Mouse (Mus musculus): ENCODE measurements at regions not wholly inside any gene's neighbourhood (a gene's known extent, or its start where the extent isn't known, plus 50 kb on each side); places are given as distances from the start of the nearest gene placed in this dataset.

GRCm38 (mm10) chr7:117853716-117854115 lies 262.3 kb downstream of the Rps15a start:
- no peak for DNase-seq
- H3K4me1 ChIP-seq (replicated peaks; ENCODE audit: control insufficient read depth, insufficient read depth, low read length): no peaks in the 10 kb centered on the region
- WGBS: 92% methylated on average over 4 of the region's 4 CpGs
- no peak overlapping the region for H3K27ac ChIP-seq (ENCODE audit: control insufficient read depth, insufficient read depth, low read length)
- H3K27me3 ChIP-seq (ENCODE audit: control insufficient read depth, insufficient read depth, low read length): no peaks in the 10 kb centered on the region
- no peak for TF ChIP-seq CTCF (IDR thresholded peaks at IDR 0.05; ENCODE audit: borderline replicate concordance, control insufficient read depth, extremely low read depth, insufficient read depth, low read length, poor library complexity)
- H3K36me3 ChIP-seq (ENCODE audit: control insufficient read depth, insufficient read depth, low read length): no peaks in the 10 kb centered on the region
- no peak overlapping the region for H3K4me3 ChIP-seq (ENCODE audit: control insufficient read depth, insufficient read depth, low read length)

- Histone ChIP-seq H3K27ac (ENCODE audit: control insufficient read depth, insufficient read depth, low read length) (no peak overlapping the region), H3K36me3 (ENCODE audit: control insufficient read depth, insufficient read depth, low read length) (no peaks in the 10 kb centered on the region), H3K4me1 (replicated peaks; ENCODE audit: control insufficient read depth, insufficient read depth, low read length) (no peaks in the 10 kb centered on the region), H3K27me3 (ENCODE audit: control insufficient read depth, insufficient read depth, low read length) (no peaks in the 10 kb centered on the region), H3K4me3 (ENCODE audit: control insufficient read depth, insufficient read depth, low read length) (no peak overlapping the region)
- DNase-seq: no peak
- TF ChIP-seq POLR2A (IDR thresholded peaks at IDR 0.05; ENCODE audit: control insufficient read depth, extremely low read depth, insufficient read depth, low read length, poor library complexity): no peak
- TF ChIP-seq CTCF (IDR thresholded peaks at IDR 0.05; ENCODE audit: borderline replicate concordance, control insufficient read depth, extremely low read depth, insufficient read depth, low read length, poor library complexity): no peak
- 87% methylated on average over 2 of the region's 2 CpGs for WGBS
Observed at GRCm38 (mm10) chr7:117852866-117853265, 263.1 kb downstream of the Rps15a start.

GRCm38 (mm10) chr7:117850822-117851221 lies 265.2 kb downstream of the Rps15a start:
- Histone ChIP-seq H3K27ac (ENCODE audit: control insufficient read depth, insufficient read depth, low read length) (no peak overlapping the region), H3K27me3 (ENCODE audit: control insufficient read depth, insufficient read depth, low read length) (no peaks in the 10 kb centered on the region), H3K36me3 (ENCODE audit: control insufficient read depth, insufficient read depth, low read length) (no peaks in the 10 kb centered on the region), H3K4me1 (replicated peaks; ENCODE audit: control insufficient read depth, insufficient read depth, low read length) (no peaks in the 10 kb centered on the region), H3K4me3 (ENCODE audit: control insufficient read depth, insufficient read depth, low read length) (no peak overlapping the region)
- no peak for TF ChIP-seq CTCF (IDR thresholded peaks at IDR 0.05; ENCODE audit: borderline replicate concordance, control insufficient read depth, extremely low read depth, insufficient read depth, low read length, poor library complexity)
- TF ChIP-seq POLR2A (IDR thresholded peaks at IDR 0.05; ENCODE audit: control insufficient read depth, extremely low read depth, insufficient read depth, low read length, poor library complexity): no peak
- no peak for DNase-seq
- WGBS: 98% methylated on average over 6 of the region's 6 CpGs

- Histone ChIP-seq H3K27ac (ENCODE audit: control insufficient read depth, insufficient read depth, low read length) (no peak overlapping the region), H3K4me3 (ENCODE audit: control insufficient read depth, insufficient read depth, low read length) (no peak overlapping the region), H3K27me3 (ENCODE audit: control insufficient read depth, insufficient read depth, low read length) (no peaks in the 10 kb centered on the region), H3K36me3 (ENCODE audit: control insufficient read depth, insufficient read depth, low read length) (no peaks in the 10 kb centered on the region), H3K4me1 (replicated peaks; ENCODE audit: control insufficient read depth, insufficient read depth, low read length) (no peaks in the 10 kb centered on the region)
- WGBS: 95% methylated on average over 5 of the region's 5 CpGs
- DNase-seq: no peak
- TF ChIP-seq POLR2A (IDR thresholded peaks at IDR 0.05; ENCODE audit: control insufficient read depth, extremely low read depth, insufficient read depth, low read length, poor library complexity): no peak
- no peak for TF ChIP-seq CTCF (IDR thresholded peaks at IDR 0.05; ENCODE audit: borderline replicate concordance, control insufficient read depth, extremely low read depth, insufficient read depth, low read length, poor library complexity)
Observed at GRCm38 (mm10) chr7:117846041-117846440, 269.9 kb downstream of the Rps15a start.

GRCm38 (mm10) chr7:117842780-117843179 lies 273.2 kb downstream of the Rps15a start:
- 75% methylated on average over 5 of the region's 5 CpGs for WGBS

GRCm38 (mm10) chr7:117795035-117795434 lies 321.0 kb downstream of the Rps15a start:
- no peak overlapping the region for H3K4me3 ChIP-seq (ENCODE audit: control insufficient read depth, insufficient read depth, low read length)
- TF ChIP-seq CTCF (IDR thresholded peaks at IDR 0.05; ENCODE audit: borderline replicate concordance, control insufficient read depth, extremely low read depth, insufficient read depth, low read length, poor library complexity) (no peak), POLR2A (IDR thresholded peaks at IDR 0.05; ENCODE audit: control insufficient read depth, extremely low read depth, insufficient read depth, low read length, poor library complexity) (no peak)
- H3K27ac ChIP-seq (ENCODE audit: control insufficient read depth, insufficient read depth, low read length): no peak overlapping the region
- DNase-seq: no peak
- H3K27me3 ChIP-seq (ENCODE audit: control insufficient read depth, insufficient read depth, low read length): no peaks in the 10 kb centered on the region
- 17% methylated on average over 3 of the region's 3 CpGs for WGBS
- H3K4me1 ChIP-seq (replicated peaks; ENCODE audit: control insufficient read depth, insufficient read depth, low read length): no peaks in the 10 kb centered on the region
- H3K36me3 ChIP-seq (ENCODE audit: control insufficient read depth, insufficient read depth, low read length): no peaks in the 10 kb centered on the region

More at GRCm38 (mm10) chr7:117842780-117843179, 273.2 kb downstream of the Rps15a start:
- TF ChIP-seq POLR2A (IDR thresholded peaks at IDR 0.05; ENCODE audit: control insufficient read depth, extremely low read depth, insufficient read depth, low read length, poor library complexity) (no peak), CTCF (IDR thresholded peaks at IDR 0.05; ENCODE audit: borderline replicate concordance, control insufficient read depth, extremely low read depth, insufficient read depth, low read length, poor library complexity) (no peak)
- Histone ChIP-seq H3K36me3 (ENCODE audit: control insufficient read depth, insufficient read depth, low read length) (no peaks in the 10 kb centered on the region), H3K4me1 (replicated peaks; ENCODE audit: control insufficient read depth, insufficient read depth, low read length) (no peaks in the 10 kb centered on the region), H3K4me3 (ENCODE audit: control insufficient read depth, insufficient read depth, low read length) (no peak overlapping the region), H3K27me3 (ENCODE audit: control insufficient read depth, insufficient read depth, low read length) (no peaks in the 10 kb centered on the region), H3K27ac (ENCODE audit: control insufficient read depth, insufficient read depth, low read length) (no peak overlapping the region)
- DNase-seq: no peak

GRCm38 (mm10) chr7:117793991-117794390 lies 322.0 kb downstream of the Rps15a start:
- no peak for TF ChIP-seq POLR2A (IDR thresholded peaks at IDR 0.05; ENCODE audit: control insufficient read depth, extremely low read depth, insufficient read depth, low read length, poor library complexity)
- no peak for TF ChIP-seq CTCF (IDR thresholded peaks at IDR 0.05; ENCODE audit: borderline replicate concordance, control insufficient read depth, extremely low read depth, insufficient read depth, low read length, poor library complexity)

More at GRCm38 (mm10) chr7:117793991-117794390, 322.0 kb downstream of the Rps15a start:
- Histone ChIP-seq H3K4me1 (replicated peaks; ENCODE audit: control insufficient read depth, insufficient read depth, low read length) (no peaks in the 10 kb centered on the region), H3K27me3 (ENCODE audit: control insufficient read depth, insufficient read depth, low read length) (no peaks in the 10 kb centered on the region), H3K4me3 (ENCODE audit: control insufficient read depth, insufficient read depth, low read length) (no peak overlapping the region), H3K36me3 (ENCODE audit: control insufficient read depth, insufficient read depth, low read length) (no peaks in the 10 kb centered on the region), H3K27ac (ENCODE audit: control insufficient read depth, insufficient read depth, low read length) (no peak overlapping the region)
- WGBS: 94% methylated on average over 6 of the region's 6 CpGs
- no peak for DNase-seq

Data from thymus, adult 2 months (tissue).